Mouse (Mus musculus): ENCODE results near the gene Tfap2c. TPM values are rescaled to one million over a fixed set of nuclear protein-coding genes. Genes with fewer than 3 reads are reported as not detected.

The Tfap2c gene
- total RNA-seq, 1 experiment from 2014 or later, result not detected

DNA sequence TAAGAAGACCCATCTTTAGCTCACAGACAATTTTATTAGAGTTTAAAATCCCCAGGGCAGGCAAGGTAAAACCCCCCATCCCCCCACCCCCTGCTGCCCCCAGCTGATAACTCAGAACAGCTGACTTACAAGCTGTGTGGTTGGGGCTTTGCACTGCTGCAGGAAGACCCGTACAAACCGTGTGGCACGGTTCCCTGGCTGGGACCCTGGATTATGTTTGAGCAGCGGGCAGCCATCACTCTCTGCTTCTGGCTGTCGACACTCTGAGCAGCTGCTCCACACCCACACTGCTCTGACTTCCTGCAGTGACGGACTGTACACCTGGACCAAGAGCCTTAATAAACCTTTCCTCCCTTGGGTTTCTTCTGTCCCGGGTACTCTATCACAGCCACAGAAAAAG is 56.2 kb downstream of the Tfap2c start:
- no peak for ATAC-seq (replicated peaks; ENCODE audit: low read depth, poor library complexity, severe bottlenecking)

DNA sequence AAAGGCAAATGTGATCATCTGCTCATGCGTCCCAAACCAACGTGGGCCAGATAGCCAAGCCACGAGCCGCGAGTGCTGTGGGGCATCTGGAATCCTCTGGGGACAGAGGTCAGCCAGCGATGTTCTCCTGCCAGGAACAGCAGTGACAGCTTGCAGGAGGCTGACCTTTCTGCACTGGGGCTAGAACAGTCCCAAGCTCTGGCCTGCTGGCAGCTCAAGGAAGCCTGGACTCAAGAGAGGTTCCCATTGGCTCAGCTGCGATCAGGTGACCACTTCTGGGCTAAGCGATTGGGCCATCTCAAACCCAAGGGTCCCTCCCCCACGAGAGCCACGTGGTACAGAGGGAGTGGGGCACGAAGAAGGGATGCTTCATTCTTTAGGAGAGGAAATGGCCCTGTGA is 58.3 kb downstream of the Tfap2c start:
- ATAC-seq (replicated peaks; ENCODE audit: low read depth, poor library complexity, severe bottlenecking), result no peak

Other genes with a start within 250 kb of the Tfap2c start
- 5.6 and 6.8 TPM in 2 replicates for gene Fam210b, start 204.0 kb upstream of the Tfap2c start, total RNA-seq (2017)
- 56.2 and 57.1 TPM in 2 replicates for gene Aurka, start 179.1 kb upstream of the Tfap2c start, total RNA-seq (2017)
- 40.3 and 52.1 TPM in 2 replicates for gene Cstf1, start 178.9 kb upstream of the Tfap2c start, total RNA-seq (2017)
- gene Cass4, start 155.8 kb upstream of the Tfap2c start, total RNA-seq (2017), result 0.44 and 1.5 TPM in 2 replicates
- gene Rtf2, start 109.0 kb upstream of the Tfap2c start, total RNA-seq (2017), result 139 and 158 TPM in 2 replicates
- 0.05 TPM in 1 of 2 replicates, not detected in the other for gene Gcnt7, start 91.0 kb upstream of the Tfap2c start, total RNA-seq (2017)
- gene Fam209, start 77.1 kb upstream of the Tfap2c start, total RNA-seq (2017), result 0.63 TPM in 1 of 2 replicates, not detected in the other